Mouse (Mus musculus) heart, adult 10 weeks (tissue): ENCODE data around the gene Mrap2. TPM values are rescaled to one million over a fixed set of nuclear protein-coding genes. Genes with fewer than 3 reads are reported as not detected.

ENCODE experiments used
- polyA plus RNA-seq: library from polyadenylated mRNA; stranded (reverse); fragments of 350-450 nt; fragmentation: Illumina TruSeq; extraction: RNeasy Lipid Tissue Mini Kit (QIAGEN cat#74804); gene quantifications from one replicate; pipeline ENCODE4 v1.2.3, GENCODE M21; 2014; ENCODE audit warnings: low read depth, low replicate concordance

The Mrap2 gene
- not detected for polyA plus RNA-seq

DNA sequence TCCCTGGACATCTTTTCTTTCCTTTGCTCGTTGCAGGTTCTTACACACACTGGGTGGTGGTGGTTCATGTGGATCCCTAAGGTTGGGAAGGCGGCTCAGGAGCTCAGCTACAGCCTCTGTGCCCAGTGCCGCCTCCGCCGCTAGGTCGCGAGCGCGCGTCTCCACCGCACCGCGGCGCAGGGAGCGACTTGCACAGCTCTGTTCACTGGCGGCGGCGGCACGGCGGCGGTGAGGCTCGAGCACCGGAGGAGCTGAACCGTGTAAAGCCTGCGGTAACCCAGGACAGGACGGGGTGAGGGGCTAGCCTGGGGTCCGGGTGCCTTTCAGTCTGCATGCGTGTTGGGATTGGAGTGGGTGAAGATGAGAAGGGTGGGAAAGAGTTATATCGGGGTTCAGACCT is at the start of gene Mrap2:
TSS of gene Mrap2 (plus strand) at position 201 of the 400 bp plus-strand sequence.

Other genes starting within 250 kb of the Mrap2 start
- not detected for gene Ripply2, start 128.8 kb upstream of the Mrap2 start, polyA plus RNA-seq
- gene Cyb5r4, start 122.3 kb upstream of the Mrap2 start, polyA plus RNA-seq, result 36.6 TPM
- gene Cep162, start 111.2 kb downstream of the Mrap2 start, polyA plus RNA-seq, result 2.4 TPM